Mouse (Mus musculus): Measurements from ENCODE around the gene Adarb2. TPM values are rescaled to one million over a fixed set of nuclear protein-coding genes. Genes with fewer than 3 reads are reported as not detected.

Adarb2 gene
- polyA plus RNA-seq, 1 experiment from 2014 or later = 0.15 TPM

GRCm38 (mm10) chr13:8552242-8552641 is 349.6 kb downstream of the Adarb2 start:
- H3K27ac ChIP-seq (replicated peaks in 1 of 2; ENCODE audit: control insufficient read depth in 1 of 2, insufficient read depth in 1 of 2, low read depth in 2 of 2, low read length in 2 of 2) = no peak overlapping the region
- no peaks in the 10 kb centered on the region for H3K27me3 ChIP-seq (ENCODE audit: control insufficient read depth, insufficient read depth, low read length)
- no peak overlapping the region for H3K4me2 ChIP-seq (ENCODE audit: low read length)
- 73% methylated on average over 2 of the region's 2 CpGs for WGBS
- H3K9ac ChIP-seq (ENCODE audit: low read length) = no peak overlapping the region
- H3K36me3 ChIP-seq (ENCODE audit: control insufficient read depth, insufficient read depth, low read length) = no peaks in the 10 kb centered on the region
- H3K4me1 ChIP-seq (ENCODE audit: control insufficient read depth in 2 of 2, insufficient read depth in 2 of 2, low read length in 2 of 2) = no peaks in the 10 kb centered on the region
- no peak overlapping the region for H3K4me3 ChIP-seq (ENCODE audit: control insufficient read depth in 1 of 2, insufficient read depth in 1 of 2, low read depth in 1 of 2, low read length in 2 of 2)
- no peak for ATAC-seq (ENCODE audit: insufficient number of reproducible peaks, insufficient read depth, low FRiP score, low read depth)
- no peaks in the 10 kb centered on the region for H3K9me3 ChIP-seq (ENCODE audit: control insufficient read depth, low read length)

GRCm38 (mm10) chr13:8557784-8558183 is 355.1 kb downstream of the Adarb2 start:
- Histone ChIP-seq H3K4me3 (ENCODE audit: control insufficient read depth in 1 of 2, insufficient read depth in 1 of 2, low read depth in 1 of 2, low read length in 2 of 2) (no peak overlapping the region), H3K27me3 (ENCODE audit: control insufficient read depth, insufficient read depth, low read length) (no peaks in the 10 kb centered on the region), H3K9me3 (ENCODE audit: control insufficient read depth, low read length) (no peaks in the 10 kb centered on the region), H3K4me2 (ENCODE audit: low read length) (no peak overlapping the region), H3K36me3 (ENCODE audit: control insufficient read depth, insufficient read depth, low read length) (no peaks in the 10 kb centered on the region), H3K27ac (replicated peaks in 1 of 2; ENCODE audit: control insufficient read depth in 1 of 2, insufficient read depth in 1 of 2, low read depth in 2 of 2, low read length in 2 of 2) (no peak overlapping the region), H3K4me1 (ENCODE audit: control insufficient read depth in 2 of 2, insufficient read depth in 2 of 2, low read length in 2 of 2) (no peaks in the 10 kb centered on the region), H3K9ac (ENCODE audit: low read length) (no peak overlapping the region)
- no peak for ATAC-seq (ENCODE audit: insufficient number of reproducible peaks, insufficient read depth, low FRiP score, low read depth)
- 82% methylated on average over 4 of the region's 4 CpGs for WGBS

- H3K4me3 ChIP-seq (ENCODE audit: control insufficient read depth in 1 of 2, insufficient read depth in 1 of 2, low read depth in 1 of 2, low read length in 2 of 2) = no peak overlapping the region
These were observed 357.8 kb downstream of the Adarb2 start for GRCm38 (mm10) chr13:8560485-8560884.

GRCm38 (mm10) chr13:8563161-8563560 is 360.5 kb downstream of the Adarb2 start:
- H3K27me3 ChIP-seq (ENCODE audit: control insufficient read depth, insufficient read depth, low read length) = no peaks in the 10 kb centered on the region
- H3K9me3 ChIP-seq (ENCODE audit: control insufficient read depth, low read length) = no peaks in the 10 kb centered on the region
- no peaks in the 10 kb centered on the region for H3K36me3 ChIP-seq (ENCODE audit: control insufficient read depth, insufficient read depth, low read length)
- H3K27ac ChIP-seq (replicated peaks in 1 of 2; ENCODE audit: control insufficient read depth in 1 of 2, insufficient read depth in 1 of 2, low read depth in 2 of 2, low read length in 2 of 2) = no peak overlapping the region
- H3K4me2 ChIP-seq (ENCODE audit: low read length) = no peak overlapping the region
- H3K9ac ChIP-seq (ENCODE audit: low read length) = no peak overlapping the region
- WGBS = 73% methylated on average over 7 of the region's 7 CpGs
- H3K4me3 ChIP-seq (ENCODE audit: control insufficient read depth in 1 of 2, insufficient read depth in 1 of 2, low read depth in 1 of 2, low read length in 2 of 2) = no peak overlapping the region
- no peaks in the 10 kb centered on the region for H3K4me1 ChIP-seq (ENCODE audit: control insufficient read depth in 2 of 2, insufficient read depth in 2 of 2, low read length in 2 of 2)
- ATAC-seq (ENCODE audit: insufficient number of reproducible peaks, insufficient read depth, low FRiP score, low read depth) = no peak

More at GRCm38 (mm10) chr13:8560485-8560884, 357.8 kb downstream of the Adarb2 start:
- H3K9me3 ChIP-seq (ENCODE audit: control insufficient read depth, low read length) = no peaks in the 10 kb centered on the region
- H3K27ac ChIP-seq (replicated peaks in 1 of 2; ENCODE audit: control insufficient read depth in 1 of 2, insufficient read depth in 1 of 2, low read depth in 2 of 2, low read length in 2 of 2) = no peak overlapping the region
- H3K4me1 ChIP-seq (ENCODE audit: control insufficient read depth in 2 of 2, insufficient read depth in 2 of 2, low read length in 2 of 2) = no peaks in the 10 kb centered on the region
- H3K9ac ChIP-seq (ENCODE audit: low read length) = no peak overlapping the region
- no peaks in the 10 kb centered on the region for H3K27me3 ChIP-seq (ENCODE audit: control insufficient read depth, insufficient read depth, low read length)
- ATAC-seq (ENCODE audit: insufficient number of reproducible peaks, insufficient read depth, low FRiP score, low read depth) = no peak
- no peak overlapping the region for H3K4me2 ChIP-seq (ENCODE audit: low read length)
- no peaks in the 10 kb centered on the region for H3K36me3 ChIP-seq (ENCODE audit: control insufficient read depth, insufficient read depth, low read length)

- H3K4me3 ChIP-seq (ENCODE audit: control insufficient read depth in 1 of 2, insufficient read depth in 1 of 2, low read depth in 1 of 2, low read length in 2 of 2) = no peak overlapping the region
- H3K9ac ChIP-seq (ENCODE audit: low read length) = no peak overlapping the region
- H3K9me3 ChIP-seq (ENCODE audit: control insufficient read depth, low read length) = no peaks in the 10 kb centered on the region
- H3K36me3 ChIP-seq (ENCODE audit: control insufficient read depth, insufficient read depth, low read length) = no peaks in the 10 kb centered on the region
- no peak overlapping the region for H3K4me2 ChIP-seq (ENCODE audit: low read length)
- ATAC-seq (ENCODE audit: insufficient number of reproducible peaks, insufficient read depth, low FRiP score, low read depth) = no peak
- no peaks in the 10 kb centered on the region for H3K4me1 ChIP-seq (ENCODE audit: control insufficient read depth in 2 of 2, insufficient read depth in 2 of 2, low read length in 2 of 2)
- no peak overlapping the region for H3K27ac ChIP-seq (replicated peaks in 1 of 2; ENCODE audit: control insufficient read depth in 1 of 2, insufficient read depth in 1 of 2, low read depth in 2 of 2, low read length in 2 of 2)
- whole genome bisulfite sequencing = 78% methylated on average over 15 of the region's 15 CpGs
- H3K27me3 ChIP-seq (ENCODE audit: control insufficient read depth, insufficient read depth, low read length) = no peaks in the 10 kb centered on the region
These were observed 364.7 kb downstream of the Adarb2 start for GRCm38 (mm10) chr13:8567111-8568026.

- Histone ChIP-seq H3K4me3 (ENCODE audit: control insufficient read depth in 1 of 2, insufficient read depth in 1 of 2, low read depth in 1 of 2, low read length in 2 of 2) (no peak overlapping the region), H3K9me3 (ENCODE audit: control insufficient read depth, low read length) (no peaks in the 10 kb centered on the region), H3K27me3 (ENCODE audit: control insufficient read depth, insufficient read depth, low read length) (no peaks in the 10 kb centered on the region), H3K27ac (replicated peaks in 1 of 2; ENCODE audit: control insufficient read depth in 1 of 2, insufficient read depth in 1 of 2, low read depth in 2 of 2, low read length in 2 of 2) (no peak overlapping the region), H3K9ac (ENCODE audit: low read length) (no peak overlapping the region), H3K4me1 (ENCODE audit: control insufficient read depth in 2 of 2, insufficient read depth in 2 of 2, low read length in 2 of 2) (no peaks in the 10 kb centered on the region), H3K4me2 (ENCODE audit: low read length) (no peak overlapping the region), H3K36me3 (ENCODE audit: control insufficient read depth, insufficient read depth, low read length) (no peaks in the 10 kb centered on the region)
- no peak; the same call in 1 of the 2 replicates for ATAC-seq (ENCODE audit: insufficient number of reproducible peaks, insufficient read depth, low FRiP score, low read depth)
- 84% methylated on average over 13 of the region's 13 CpGs for WGBS
These were observed 367.6 kb downstream of the Adarb2 start for GRCm38 (mm10) chr13:8570269-8570668.

- no peaks in the 10 kb centered on the region for H3K27me3 ChIP-seq (ENCODE audit: control insufficient read depth, insufficient read depth, low read length)
- peaks cover 2% of the 10 kb centered on the region; the same call in 1 of the 2 replicates for H3K9me3 ChIP-seq (ENCODE audit: control insufficient read depth, low read length)
- 83% methylated on average over 12 of the region's 12 CpGs for WGBS
- ATAC-seq (ENCODE audit: insufficient number of reproducible peaks, insufficient read depth, low FRiP score, low read depth) = no peak
- no peak overlapping the region for H3K4me3 ChIP-seq (ENCODE audit: control insufficient read depth in 1 of 2, insufficient read depth in 1 of 2, low read depth in 1 of 2, low read length in 2 of 2)
- H3K4me1 ChIP-seq (ENCODE audit: control insufficient read depth in 2 of 2, insufficient read depth in 2 of 2, low read length in 2 of 2) = no peaks in the 10 kb centered on the region
- no peaks in the 10 kb centered on the region for H3K36me3 ChIP-seq (ENCODE audit: control insufficient read depth, insufficient read depth, low read length)
- H3K27ac ChIP-seq (replicated peaks in 1 of 2; ENCODE audit: control insufficient read depth in 1 of 2, insufficient read depth in 1 of 2, low read depth in 2 of 2, low read length in 2 of 2) = no peak overlapping the region
- H3K4me2 ChIP-seq (ENCODE audit: low read length) = no peak overlapping the region
- no peak overlapping the region for H3K9ac ChIP-seq (ENCODE audit: low read length)
These were observed 371.2 kb downstream of the Adarb2 start for GRCm38 (mm10) chr13:8573908-8574307.
